Mouse (Mus musculus) ES-E14 (cell line): ENCODE results near the gene Gngt2. TPM values are rescaled to one million over a fixed set of nuclear protein-coding genes. Genes with fewer than 3 reads are reported as not detected.

Experiments
- DNase-seq: peaks from one replicate; pipeline ENCODE4 v3.0.0-alpha.2; 2013; ENCODE audit warnings: low read depth, low spot score
- H3K27ac ChIP-seq: 2 replicates; pipeline ENCODE4 v1.5.1; 2012; ENCODE audit warnings: low read depth, mild to moderate bottlenecking, low read length, moderate library complexity, mixed read lengths; ENCODE audit not compliant: poor library complexity, insufficient read depth, severe bottlenecking
- H3K36me3 ChIP-seq: 2 replicates; pipeline ENCODE4 v1.6.1; 2012; ENCODE audit warnings: mild to moderate bottlenecking, low read length, moderate library complexity, mixed read lengths; ENCODE audit not compliant: control insufficient read depth, poor library complexity, insufficient read depth, severe bottlenecking
- H3K4me1 ChIP-seq, 2 experiments: fragments of 150-350 bp in 1 of 2; sonication (generic) in 1 of 2; 2 replicates each; pipeline ENCODE4 v1.6.1; 2012; ENCODE audit warnings: low read length in 2 of 2, mild to moderate bottlenecking in 1 of 2, mixed read lengths in 1 of 2; ENCODE audit not compliant: control insufficient read depth in 2 of 2, insufficient read depth in 2 of 2, poor library complexity in 1 of 2
- H3K4me3 ChIP-seq, 2 experiments: fragments of 150-350 bp in 1 of 2; sonication (generic) in 1 of 2; 2 replicates each; pipeline ENCODE4 v1.5.1; 2012; ENCODE audit warnings: low read length in 2 of 2, low read depth in 1 of 2, mild to moderate bottlenecking in 1 of 2, mixed read lengths in 1 of 2; ENCODE audit not compliant: insufficient read depth in 1 of 2, poor library complexity in 1 of 2, severe bottlenecking in 1 of 2
- H3K9ac ChIP-seq: 2 replicates; pipeline ENCODE4 v1.6.1; 2012; ENCODE audit warnings: low read depth, mild to moderate bottlenecking, low read length, mixed read lengths; ENCODE audit not compliant: poor library complexity, insufficient read depth, severe bottlenecking
- H3K9me3 ChIP-seq: fragments of 150-350 bp; sonication (generic); 2 replicates; pipeline ENCODE4 v1.6.1; 2012; ENCODE audit warnings: low read depth, mild to moderate bottlenecking, low read length; ENCODE audit not compliant: control insufficient read depth, insufficient read depth
- CHD2 ChIP-seq: IDR thresholded peaks from 2 replicates; pipeline ENCODE4 v1.6.1; 2014; ENCODE audit warnings: mild to moderate bottlenecking, low read depth, low read length, inconsistent platforms
- HCFC1 ChIP-seq: IDR thresholded peaks from 2 replicates; pipeline ENCODE4 v1.6.1; 2012; ENCODE audit warnings: low read length, inconsistent platforms, borderline replicate concordance; ENCODE audit not compliant: insufficient read depth
- MAFK ChIP-seq: IDR thresholded peaks from 2 replicates; pipeline ENCODE4 v1.6.1; 2014; ENCODE audit warnings: mild to moderate bottlenecking, low read depth, low read length, inconsistent platforms; ENCODE audit not compliant: insufficient read depth
- ZC3H11A ChIP-seq: IDR thresholded peaks from 2 replicates; pipeline ENCODE4 v1.6.1; 2012; ENCODE audit warnings: low read depth, mild to moderate bottlenecking, inconsistent platforms, low read length, borderline replicate concordance
- ZNF384 ChIP-seq: IDR thresholded peaks from 2 replicates; pipeline ENCODE4 v1.6.1; 2012; ENCODE audit warnings: low read depth, low read length, inconsistent platforms
- in situ Hi-C, 2 experiments: fragments of 600-800 bp; cut with MboI; formaldehyde crosslinking; loops; one replicate each; pipeline ENCODE4 v1.15.1; 2025; ENCODE audit warnings: low sequenced_read_pairs in 2 of 2, inconsistent platforms in 1 of 2; ENCODE audit not compliant: unreplicated experiment in 2 of 2
- total RNA-seq: library from RNA; depleted of rRNA; stranded (reverse); fragments of 300-350 nt; gene quantifications from 2 replicates; pipeline ENCODE4 v1.2.3, GENCODE M21; 2012

Gene Gngt2
- total RNA-seq, 1 experiment, result 9.2 TPM

GRCm38 (mm10) chr11:95844935-95845334 lies 7.9 kb downstream of the Gngt2 start:
- Histone ChIP-seq H3K4me3 (no peak overlapping the region), H3K27ac (no peak overlapping the region), H3K36me3 (no peaks in the 10 kb centered on the region), H3K9me3 (no peaks in the 10 kb centered on the region), H3K9ac (no peak overlapping the region), H3K4me1 (peaks cover 11 to 20% of the 10 kb centered on the region in 2 experiments)
- no peak for DNase-seq
- in situ Hi-C loops, result no loop called here
- TF ChIP-seq MAFK (no peak), CHD2 (no peak), ZC3H11A (no peak), HCFC1 (no peak), ZNF384 (no peak)

GRCm38 (mm10) chr11:95850898-95851297 lies 13.9 kb downstream of the Gngt2 start:
- no peaks in the 10 kb centered on the region for H3K4me1 ChIP-seq
- in situ Hi-C loops, result no loop called here
- H3K27ac ChIP-seq, result no peak overlapping the region
- no peaks in the 10 kb centered on the region for H3K9me3 ChIP-seq
- H3K9ac ChIP-seq, result no peak overlapping the region
- TF ChIP-seq CHD2 (no peak), ZNF384 (no peak), ZC3H11A (no peak), MAFK (no peak), HCFC1 (no peak)
- no peaks in the 10 kb centered on the region for H3K36me3 ChIP-seq
- DNase-seq, result no peak
- no peak overlapping the region for H3K4me3 ChIP-seq

GRCm38 (mm10) chr11:95853684-95854083 lies 16.7 kb downstream of the Gngt2 start:
- H3K4me3 ChIP-seq, result no peak overlapping the region
- TF ChIP-seq CHD2 (no peak), HCFC1 (no peak), MAFK (no peak), ZC3H11A (no peak), ZNF384 (no peak)
- no peaks in the 10 kb centered on the region for H3K36me3 ChIP-seq
- H3K9ac ChIP-seq, result no peak overlapping the region
- H3K9me3 ChIP-seq, result no peaks in the 10 kb centered on the region
- DNase-seq, result no peak
- H3K27ac ChIP-seq, result no peak overlapping the region
- peaks cover 0 to 4% of the 10 kb centered on the region in 2 experiments; a peak in 1 of 4 replicates for H3K4me1 ChIP-seq
- in situ Hi-C loops, result no loop called here

- in situ Hi-C loops, result no loop called here
- TF ChIP-seq MAFK (no peak), HCFC1 (peak; percentile 89)
- peaks cover 11% of the 10 kb centered on the region; the same call in 1 of the 2 replicates for H3K36me3 ChIP-seq
- H3K27ac ChIP-seq, result no peak overlapping the region
- H3K9ac ChIP-seq, result no peak overlapping the region
- no peak for DNase-seq
- H3K4me1 ChIP-seq, result peaks cover 0 to 9% of the 10 kb centered on the region in 2 experiments; a peak in 1 of 4 replicates
- H3K9me3 ChIP-seq, result no peaks in the 10 kb centered on the region
- no peak overlapping the region for H3K4me3 ChIP-seq
Observed at GRCm38 (mm10) chr11:95857306-95857705, 20.3 kb downstream of the Gngt2 start.
